Mouse (Mus musculus) G1E (cell line): ENCODE measurements around the gene Spata20. TPM values are rescaled to one million over a fixed set of nuclear protein-coding genes. Genes with fewer than 3 reads are reported as not detected.

Experiments
- ATAC-seq: 2 replicates; pipeline ENCODE4 v1.8.0; 2016; ENCODE audit warnings: mild to moderate bottlenecking; ENCODE audit not compliant: insufficient number of reproducible peaks, poor library complexity, low FRiP score, severe bottlenecking; ENCODE audit errors: extremely low read depth
- DNase-seq: peaks from one replicate; pipeline ENCODE4 v3.0.0; 2012; ENCODE audit warnings: low spot score
- H3K27me3 ChIP-seq: 2 replicates; pipeline ENCODE4 v1.6.1; 2012; ENCODE audit warnings: mild to moderate bottlenecking, low read length, inconsistent platforms; ENCODE audit not compliant: insufficient read depth
- H3K36me3 ChIP-seq: replicated peaks from 2 replicates; pipeline ENCODE3; 2012; ENCODE audit warnings: mild to moderate bottlenecking, inconsistent platforms
- H3K4me1 ChIP-seq: 2 replicates; pipeline ENCODE4 v1.6.1; 2012; ENCODE audit warnings: low read depth, low read length, inconsistent platforms, mixed read lengths; ENCODE audit not compliant: insufficient read depth
- H3K4me3 ChIP-seq: 2 replicates; pipeline ENCODE4 v1.5.1; 2012; ENCODE audit warnings: low read depth, mild to moderate bottlenecking, inconsistent platforms, low read length, moderate library complexity, mixed read lengths
- H3K9me3 ChIP-seq: replicated peaks from 2 replicates; pipeline ENCODE4 v1.6.1; 2012; ENCODE audit warnings: inconsistent platforms
- CTCF ChIP-seq: IDR thresholded peaks from 2 replicates; pipeline ENCODE4 v1.5.1; 2012; ENCODE audit warnings: low read depth, low read length, inconsistent platforms, mixed read lengths
- GATA1 ChIP-seq: IDR thresholded peaks from 2 replicates; pipeline ENCODE4 v1.6.1; 2012; ENCODE audit warnings: borderline replicate concordance, low read length, inconsistent platforms, mixed read lengths
- GATA2 ChIP-seq: IDR thresholded peaks from 2 replicates; pipeline ENCODE4 v1.6.1; 2012; ENCODE audit warnings: low read depth, low read length, inconsistent platforms, borderline replicate concordance
- POLR2AphosphoS5 ChIP-seq: IDR thresholded peaks from 2 replicates; pipeline ENCODE4 v1.6.1; 2012; ENCODE audit warnings: low read depth, low read length, inconsistent platforms; ENCODE audit not compliant: insufficient replicate concordance
- TAL1 ChIP-seq: conservative IDR thresholded peaks from 2 replicates; pipeline ENCODE4 v1.6.1; 2012; ENCODE audit warnings: low read depth, low read length, inconsistent platforms, mixed read lengths
- polyA plus RNA-seq: library from polyadenylated mRNA; stranded (reverse); fragments of >175 nt; gene quantifications from 2 replicates; pipeline ENCODE4 v1.2.3, GENCODE M21; 2012
- total RNA-seq, 2 experiments: library from RNA; stranded (forward) in 1 of 2; stranded (reverse) in 1 of 2; fragments of 200-1000 nt in 1 of 2; fragments of >200 nt in 1 of 2; fragmentation: Nextera tagmentation in 1 of 2; gene quantifications; 2 replicates each; pipeline ENCODE4 v1.2.3; 2014 to 2017

The Spata20 gene
- total and polyA plus RNA-seq, 3 experiments, result not detected

DNA sequence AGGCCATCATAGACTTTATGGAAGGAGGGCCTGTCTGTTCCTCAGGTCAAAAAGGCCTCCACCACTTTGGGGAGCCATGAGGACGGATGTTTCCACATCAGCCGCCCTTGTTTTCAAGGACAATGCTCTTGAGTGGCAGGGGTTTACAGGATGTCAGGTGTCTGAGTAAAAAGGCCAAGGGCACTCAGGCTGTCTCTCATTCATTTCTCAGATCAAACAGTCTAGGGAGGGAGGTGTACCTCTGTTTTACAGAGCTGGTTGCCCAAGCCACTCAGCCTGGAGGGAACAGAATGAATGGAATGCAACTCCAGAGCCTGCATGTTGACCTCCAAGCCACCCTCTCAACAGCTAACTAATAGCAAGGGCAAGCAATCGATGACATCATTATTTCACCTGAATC is 9.4 kb upstream of the Spata20 start:
- no peak for ATAC-seq
- Histone ChIP-seq H3K4me1 (no peaks in the 10 kb centered on the region), H3K9me3 (no peaks in the 10 kb centered on the region), H3K4me3 (no peak overlapping the region), H3K27me3 (peaks cover 13% of the 10 kb centered on the region), H3K36me3 (no peaks in the 10 kb centered on the region)
- DNase-seq, result no peak
- TF ChIP-seq GATA2 (no peak), TAL1 (no peak), POLR2AphosphoS5 (no peak), CTCF (no peak), GATA1 (no peak)

DNA sequence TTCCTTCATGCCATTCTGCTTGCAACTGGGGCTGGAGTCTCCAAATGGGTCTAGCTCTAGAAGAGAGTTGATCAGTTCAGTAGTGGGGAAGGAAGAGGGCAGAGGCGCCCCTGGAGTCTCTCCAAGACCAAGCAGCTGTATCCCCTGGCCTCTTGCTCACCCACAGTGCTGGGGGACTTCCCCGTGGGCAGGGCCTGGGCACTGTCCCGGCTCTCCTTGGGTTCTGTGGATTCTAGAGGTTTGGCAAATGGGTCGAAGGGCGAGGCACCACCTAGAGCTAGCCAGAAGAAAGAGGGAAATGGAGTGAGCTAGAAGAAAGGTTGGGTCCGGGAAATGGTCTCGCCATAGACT is 5.7 kb upstream of the Spata20 start:
- Histone ChIP-seq H3K4me1 (no peaks in the 10 kb centered on the region), H3K4me3 (no peak overlapping the region), H3K36me3 (no peaks in the 10 kb centered on the region), H3K9me3 (no peaks in the 10 kb centered on the region), H3K27me3 (peaks cover 20% of the 10 kb centered on the region)
- no peak for DNase-seq
- no peak for ATAC-seq
- TF ChIP-seq TAL1 (no peak), GATA2 (no peak), POLR2AphosphoS5 (no peak), CTCF (no peak), GATA1 (no peak)

DNA sequence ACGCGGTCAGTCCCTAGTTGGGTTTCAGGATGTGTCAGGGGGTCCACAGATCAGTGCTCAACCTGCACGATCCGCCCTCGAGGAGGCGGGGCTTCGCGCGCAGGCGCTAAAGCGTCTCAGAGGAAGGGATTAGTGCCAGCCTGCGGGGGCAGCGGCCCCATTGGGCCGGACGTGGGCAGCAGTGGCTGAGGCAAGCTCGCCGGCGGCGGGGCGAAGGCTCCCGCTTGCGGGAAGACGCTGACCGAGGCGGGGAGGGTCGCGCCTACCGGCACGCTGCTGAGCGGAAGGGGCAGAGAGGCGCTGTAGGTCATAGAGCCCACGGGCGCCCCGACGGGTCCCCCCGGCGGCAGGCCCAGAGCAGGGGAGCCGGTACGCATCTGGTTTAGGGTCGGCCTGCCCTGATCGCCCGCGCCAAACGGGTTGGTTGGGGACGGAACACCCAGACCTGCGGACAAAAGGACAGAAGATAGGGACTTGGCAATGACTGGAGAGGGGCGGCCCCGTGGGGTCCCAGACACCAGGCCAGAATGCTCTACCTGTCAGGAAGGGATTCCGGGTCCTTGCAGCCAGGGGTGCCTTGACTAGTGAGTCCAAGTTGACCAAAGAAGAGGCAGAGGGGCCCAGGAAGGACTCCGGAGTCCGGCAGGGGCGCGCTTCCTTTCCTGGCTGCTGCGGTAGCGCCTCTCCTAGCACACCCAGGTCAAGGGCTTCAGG is 5.2 kb upstream of the Spata20 start:
- no peak for DNase-seq
- Histone ChIP-seq H3K4me3 (no peak overlapping the region), H3K36me3 (no peaks in the 10 kb centered on the region), H3K9me3 (no peaks in the 10 kb centered on the region), H3K27me3 (peaks cover 20% of the 10 kb centered on the region), H3K4me1 (no peaks in the 10 kb centered on the region)
- no peak for ATAC-seq
- TF ChIP-seq GATA2 (no peak), GATA1 (no peak), CTCF (no peak), POLR2AphosphoS5 (no peak), TAL1 (no peak)

DNA sequence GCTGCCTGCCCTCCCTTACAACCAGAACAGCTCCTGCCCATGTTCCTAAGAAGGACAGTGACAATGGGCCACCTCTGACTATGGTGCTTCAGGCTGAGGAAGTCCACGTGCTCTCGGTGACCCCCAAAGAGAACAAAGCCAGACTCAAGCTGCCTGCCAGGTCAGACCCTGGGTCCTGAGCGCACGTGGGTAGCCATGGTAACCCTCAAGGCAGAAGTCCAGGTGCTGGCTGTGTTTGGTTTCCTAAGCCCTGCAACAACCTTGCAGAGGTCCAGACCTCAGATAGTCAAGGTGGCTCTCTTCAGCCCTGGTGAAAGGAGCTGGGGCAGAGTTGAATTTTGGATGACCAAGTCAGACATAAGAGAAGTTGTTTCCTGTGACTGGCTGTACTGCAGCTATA is 3.8 kb upstream of the Spata20 start:
- Histone ChIP-seq H3K36me3 (no peaks in the 10 kb centered on the region), H3K9me3 (no peaks in the 10 kb centered on the region), H3K4me3 (no peak overlapping the region), H3K27me3 (peaks cover 25% of the 10 kb centered on the region), H3K4me1 (no peaks in the 10 kb centered on the region)
- TF ChIP-seq GATA2 (no peak), TAL1 (no peak), POLR2AphosphoS5 (no peak), GATA1 (no peak), CTCF (no peak)
- DNase-seq (no peak), ATAC-seq (no peak)

DNA sequence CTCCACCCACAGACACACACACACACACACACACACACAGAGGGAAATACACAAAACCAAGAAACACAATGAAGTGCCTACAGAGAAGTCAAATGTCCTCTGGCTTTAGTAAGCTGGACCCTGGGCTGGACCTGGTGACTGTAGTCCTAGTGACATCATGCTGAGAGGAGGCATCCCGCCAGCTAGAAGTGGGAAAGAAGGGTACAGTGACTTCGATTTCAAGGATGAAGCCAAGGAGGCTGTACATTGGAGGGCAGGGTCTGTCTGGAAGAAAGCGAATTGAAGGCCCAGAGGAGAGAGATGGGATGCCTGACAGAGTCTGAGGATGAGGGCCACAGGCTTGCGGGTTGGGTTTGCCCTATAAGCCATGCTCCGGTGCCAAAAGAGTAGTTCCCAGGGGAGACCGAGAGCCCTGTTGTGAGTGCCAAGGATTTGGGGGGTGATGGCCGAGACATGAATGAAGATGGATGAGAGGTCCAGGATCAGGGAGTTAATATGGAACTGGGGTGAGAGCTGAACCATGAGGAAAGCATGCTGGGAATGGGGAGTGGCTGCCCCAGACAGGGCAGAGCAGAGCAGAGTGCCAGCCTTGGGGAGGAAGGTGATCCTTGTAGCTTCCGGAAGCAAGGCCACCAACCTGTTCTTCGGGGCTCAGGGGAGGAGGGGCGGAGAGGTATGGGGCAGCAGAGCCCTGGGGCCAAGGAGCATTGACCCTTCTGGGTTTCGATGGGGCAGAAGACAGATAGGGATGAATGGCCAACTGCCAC is 3.0 kb upstream of the Spata20 start:
- H3K36me3 ChIP-seq, result no peaks in the 10 kb centered on the region
- no peak overlapping the region for H3K4me3 ChIP-seq
- TF ChIP-seq GATA1, result no peak
- TF ChIP-seq CTCF, result no peak
- TF ChIP-seq GATA2, result no peak
- TF ChIP-seq POLR2AphosphoS5, result no peak
- TF ChIP-seq TAL1, result no peak
- H3K4me1 ChIP-seq, result no peaks in the 10 kb centered on the region
- H3K9me3 ChIP-seq, result no peaks in the 10 kb centered on the region
- ATAC-seq, result no peak
- DNase-seq, result no peak
- peaks cover 27% of the 10 kb centered on the region for H3K27me3 ChIP-seq

DNA sequence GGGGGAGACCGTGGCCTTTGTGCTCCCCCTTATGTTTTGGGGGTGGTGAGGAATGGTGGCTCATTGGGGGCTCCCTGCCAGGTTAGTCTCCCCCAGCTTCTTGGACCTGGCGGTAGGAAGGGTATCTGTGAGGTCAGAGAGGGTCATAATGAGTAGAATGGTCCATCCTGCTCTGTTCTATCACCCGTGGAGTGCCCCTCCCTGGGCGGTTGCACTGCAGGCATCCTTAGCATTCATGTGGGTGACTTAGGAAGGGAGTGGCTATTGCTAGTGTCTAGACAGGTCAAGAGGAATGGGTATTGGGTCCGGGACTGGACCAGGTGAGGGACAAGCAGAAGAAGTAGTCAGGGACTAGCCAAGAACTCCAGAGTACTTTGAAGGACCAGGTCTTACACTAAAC is 756 bp downstream of the Spata20 start:
- TF ChIP-seq TAL1, result no peak
- no peak for TF ChIP-seq POLR2AphosphoS5
- TF ChIP-seq GATA1, result no peak
- no peak for TF ChIP-seq CTCF
- no peak for TF ChIP-seq GATA2
- ATAC-seq, result no peak
- no peaks in the 10 kb centered on the region for H3K36me3 ChIP-seq
- no peak for DNase-seq
- H3K27me3 ChIP-seq, result peaks cover 23% of the 10 kb centered on the region
- H3K9me3 ChIP-seq, result no peaks in the 10 kb centered on the region
- no peaks in the 10 kb centered on the region; the same call in 1 of the 2 replicates for H3K4me1 ChIP-seq
- H3K4me3 ChIP-seq, result no peak overlapping the region
